Mouse (Mus musculus) liver, embryonic 12.5 days (tissue): ENCODE data around the gene Habp4. TPM values are rescaled to one million over a fixed set of nuclear protein-coding genes. Genes with fewer than 3 reads are reported as not detected.

ENCODE experiments used
- ATAC-seq: fragments of 200-750 bp; cut with Nextera tagmentation; 2 replicates; pipeline ENCODE4 v1.8.0; 2017; ENCODE audit warnings: moderate number of reproducible peaks, mild to moderate bottlenecking, moderate library complexity
- H3K27ac ChIP-seq: fragments of 300-500 bp; sonication (generic); 2 replicates; pipeline ENCODE4 v1.5.1; 2016; ENCODE audit warnings: mild to moderate bottlenecking
- H3K27me3 ChIP-seq: fragments of 300-500 bp; sonication (generic); replicated peaks from 2 replicates; pipeline ENCODE4 v1.6.1; 2016; ENCODE audit warnings: mild to moderate bottlenecking, moderate library complexity
- H3K36me3 ChIP-seq: fragments of 300-500 bp; sonication (generic); 2 replicates; pipeline ENCODE4 v1.6.1; 2016; ENCODE audit warnings: mild to moderate bottlenecking, moderate library complexity
- H3K4me1 ChIP-seq: fragments of 300-500 bp; sonication (generic); 2 replicates; pipeline ENCODE4 v1.6.1; 2016
- H3K4me2 ChIP-seq: fragments of 300-500 bp; sonication (generic); 2 replicates; pipeline ENCODE4 v1.6.1; 2016; ENCODE audit warnings: mild to moderate bottlenecking, moderate library complexity
- H3K4me3 ChIP-seq: fragments of 300-500 bp; sonication (generic); 2 replicates; pipeline ENCODE4 v1.5.1; 2016; ENCODE audit warnings: mild to moderate bottlenecking, moderate library complexity
- H3K9ac ChIP-seq: fragments of 300-500 bp; sonication (generic); 2 replicates; pipeline ENCODE4 v1.6.1; 2016; ENCODE audit warnings: mild to moderate bottlenecking, moderate library complexity
- H3K9me3 ChIP-seq: fragments of 300-500 bp; sonication (generic); replicated peaks from 2 replicates; pipeline ENCODE4 v1.6.1; 2016; ENCODE audit warnings: mild to moderate bottlenecking, moderate library complexity
- WGBS: fragments of 180-500 bp; shearing (Covaris S2); methylation state at CpG from one replicate; pipeline ENCODE4 v1.1.7; 2016; ENCODE audit not compliant: insufficient replicate concordance; 5-methylcytosine and 5-hydroxymethylcytosine counted together
- polyA plus RNA-seq: library from polyadenylated mRNA; unstranded; fragments of >200 nt; fragmentation: Nextera tagmentation; extraction: Ambion mirVana; gene quantifications from 2 replicates; pipeline ENCODE4 v1.2.1, GENCODE M21; 2016

The Habp4 gene
- polyA plus RNA-seq, 1 experiment from 2014 or later: 14.0 TPM

- Histone ChIP-seq H3K4me2 (no peak overlapping the region), H3K9me3 (no peaks in the 10 kb centered on the region), H3K9ac (no peak overlapping the region), H3K27me3 (no peaks in the 10 kb centered on the region), H3K27ac (no peak overlapping the region), H3K4me3 (no peak overlapping the region), H3K36me3 (no peaks in the 10 kb centered on the region), H3K4me1 (no peaks in the 10 kb centered on the region)
- no peak; the same call in 1 of the 2 replicates for ATAC-seq
- WGBS: 63% methylated on average over 4 of the region's 4 CpGs
Measured at GRCm38 (mm10) chr13:64180300-64180699, 18.7 kb downstream of the Habp4 start.

DNA sequence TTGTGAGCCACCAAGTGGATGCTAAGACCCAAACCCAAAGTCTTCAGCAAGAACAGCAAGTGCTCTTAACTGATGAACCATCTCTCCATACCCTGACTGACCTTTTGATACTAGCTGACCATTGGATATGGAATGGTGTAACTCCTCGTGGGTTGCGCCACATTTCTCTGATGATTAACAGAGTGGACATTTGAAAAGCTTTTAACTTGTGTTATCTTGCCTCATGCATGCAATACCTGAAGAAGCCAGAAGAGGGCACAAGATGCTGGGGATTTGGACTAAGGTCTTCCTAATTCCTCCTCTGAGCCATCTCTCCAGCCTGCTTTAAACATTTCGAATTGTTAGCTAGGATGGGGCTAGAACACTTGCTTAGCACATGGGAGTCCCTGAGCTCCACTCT is 19.3 kb downstream of the Habp4 start:
- Histone ChIP-seq H3K9me3 (no peaks in the 10 kb centered on the region), H3K27me3 (no peaks in the 10 kb centered on the region), H3K4me3 (no peak overlapping the region), H3K27ac (no peak overlapping the region), H3K4me2 (no peak overlapping the region), H3K36me3 (no peaks in the 10 kb centered on the region), H3K9ac (no peak overlapping the region), H3K4me1 (no peaks in the 10 kb centered on the region)
- WGBS: 71% methylated on average over 3 of the region's 3 CpGs
- peak; percentile 30; the same call in 1 of the 2 replicates for ATAC-seq

DNA sequence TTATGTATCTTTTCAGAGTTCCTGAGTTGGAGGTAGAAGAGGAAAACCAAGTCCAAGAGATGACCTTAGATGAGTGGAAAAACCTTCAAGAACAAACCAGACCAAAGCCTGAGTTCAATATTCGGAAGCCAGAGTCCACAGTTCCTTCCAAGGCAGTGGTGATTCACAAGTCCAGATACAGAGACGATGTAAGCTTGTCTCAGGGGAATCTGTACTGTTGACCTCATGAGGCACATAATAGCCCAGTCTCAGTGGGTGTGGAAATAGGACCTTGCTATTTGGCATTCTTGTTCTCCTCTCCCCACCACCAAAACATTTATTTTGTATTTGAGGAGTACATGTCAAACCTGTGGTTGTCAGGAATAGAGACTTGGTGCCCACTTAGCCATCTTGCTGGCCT is 20.5 kb downstream of the Habp4 start:
- Histone ChIP-seq H3K4me2 (no peak overlapping the region), H3K4me3 (no peak overlapping the region), H3K9ac (no peak overlapping the region), H3K27me3 (no peaks in the 10 kb centered on the region), H3K4me1 (no peaks in the 10 kb centered on the region), H3K36me3 (0 out of 2 replicates have a peak, but pooled peaks cover 4% of the 10 kb centered on the region), H3K9me3 (no peaks in the 10 kb centered on the region), H3K27ac (no peak overlapping the region)
- 66% methylated on average over 2 of the region's 2 CpGs for WGBS
- ATAC-seq: no peak

DNA sequence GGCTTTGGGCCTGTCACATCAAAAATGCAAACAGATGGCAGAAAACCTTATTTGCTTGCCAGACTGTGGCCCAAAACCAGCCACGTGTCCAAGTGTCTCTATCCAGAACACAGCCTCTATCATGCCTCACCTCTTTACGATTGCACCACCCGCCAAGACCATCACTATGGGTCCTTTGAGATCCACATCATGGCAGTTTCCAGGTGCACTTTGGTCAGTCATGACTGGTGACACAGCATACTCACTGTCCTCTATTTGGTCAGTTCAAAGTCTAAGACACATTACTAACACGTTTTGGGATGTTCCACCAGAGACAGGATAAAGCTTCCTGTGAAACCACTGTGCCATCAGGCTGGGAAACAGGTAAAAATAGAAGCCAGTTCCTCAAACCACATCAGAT is 22.0 kb downstream of the Habp4 start:
- Histone ChIP-seq H3K4me3 (no peak overlapping the region), H3K36me3 (0 out of 2 replicates have a peak, but pooled peaks cover 4% of the 10 kb centered on the region), H3K27ac (no peak overlapping the region), H3K4me1 (no peaks in the 10 kb centered on the region), H3K4me2 (no peak overlapping the region), H3K9ac (no peak overlapping the region), H3K27me3 (no peaks in the 10 kb centered on the region), H3K9me3 (no peaks in the 10 kb centered on the region)
- ATAC-seq: no peak
- 74% methylated on average over 4 of the region's 4 CpGs for WGBS

DNA sequence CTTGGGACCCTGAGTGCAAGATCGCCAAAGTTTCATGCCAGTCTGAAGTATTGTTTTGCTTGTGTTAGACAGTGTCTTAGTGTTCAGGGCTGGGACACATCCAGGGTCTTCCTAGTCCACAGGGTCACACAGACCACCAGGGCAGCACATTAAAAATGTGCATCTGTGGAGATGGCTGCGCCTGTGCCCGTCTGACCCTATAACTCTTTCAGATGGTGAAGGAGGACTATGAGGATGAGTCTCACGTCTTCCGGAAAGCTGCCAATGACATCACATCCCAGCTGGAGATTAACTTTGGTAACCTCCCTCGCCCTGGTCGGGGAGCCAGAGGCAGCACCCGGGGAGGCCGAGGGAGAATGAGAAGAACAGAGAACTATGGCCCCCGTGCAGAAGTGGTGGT is 22.7 kb downstream of the Habp4 start:
- no peak for ATAC-seq
- Histone ChIP-seq H3K4me3 (no peak overlapping the region), H3K4me2 (no peak overlapping the region), H3K4me1 (no peaks in the 10 kb centered on the region), H3K9ac (no peak overlapping the region), H3K36me3 (0 out of 2 replicates have a peak, but pooled peaks cover 4% of the 10 kb centered on the region), H3K27ac (no peak overlapping the region), H3K9me3 (no peaks in the 10 kb centered on the region), H3K27me3 (no peaks in the 10 kb centered on the region)
- WGBS: 80% methylated on average over 10 of the region's 10 CpGs

GRCm38 (mm10) chr13:64185176-64185575 is 23.6 kb downstream of the Habp4 start:
- Histone ChIP-seq H3K27me3 (no peaks in the 10 kb centered on the region), H3K4me2 (no peak overlapping the region), H3K27ac (no peak overlapping the region), H3K4me1 (no peaks in the 10 kb centered on the region), H3K9me3 (no peaks in the 10 kb centered on the region), H3K36me3 (0 out of 2 replicates have a peak, but pooled peaks cover 4% of the 10 kb centered on the region), H3K4me3 (no peak overlapping the region), H3K9ac (no peak overlapping the region)
- 72% methylated on average over 7 of the region's 7 CpGs for WGBS
- no peak for ATAC-seq

DNA sequence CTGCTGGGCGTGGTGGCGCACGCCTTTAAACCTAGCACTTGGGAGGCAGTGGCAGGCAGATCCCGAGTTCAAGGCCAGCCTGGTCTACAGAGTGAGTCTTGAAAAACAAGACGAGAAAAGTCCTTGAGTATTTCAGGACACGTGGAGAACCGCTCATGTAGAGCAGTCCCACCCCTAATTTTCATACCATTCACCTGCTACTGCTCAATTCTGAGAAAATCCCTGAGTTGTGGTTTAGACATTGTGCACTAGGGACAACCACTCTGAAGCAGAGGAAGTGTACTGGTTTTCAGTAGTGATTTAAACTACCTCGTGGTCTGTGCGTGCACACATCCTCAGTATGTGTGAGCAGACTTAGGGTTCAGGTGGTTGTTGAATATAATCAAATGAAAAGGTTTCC is 24.0 kb downstream of the Habp4 start:
- no peak overlapping the region for H3K27ac ChIP-seq
- H3K4me1 ChIP-seq: no peaks in the 10 kb centered on the region
- H3K4me3 ChIP-seq: no peak overlapping the region
- H3K36me3 ChIP-seq: 0 out of 2 replicates have a peak, but pooled peaks cover 4% of the 10 kb centered on the region
- no peak for ATAC-seq
- H3K9ac ChIP-seq: no peak overlapping the region
- H3K4me2 ChIP-seq: no peak overlapping the region
- H3K27me3 ChIP-seq: no peaks in the 10 kb centered on the region
- H3K9me3 ChIP-seq: no peaks in the 10 kb centered on the region
- WGBS: 79% methylated on average over 9 of the region's 9 CpGs

- H3K4me3 ChIP-seq: no peak overlapping the region
- ATAC-seq: no peak
- H3K36me3 ChIP-seq: 0 out of 2 replicates have a peak, but pooled peaks cover 4% of the 10 kb centered on the region
- WGBS: 69% methylated on average over 4 of the region's 4 CpGs
- H3K9me3 ChIP-seq: no peaks in the 10 kb centered on the region
- no peak overlapping the region for H3K9ac ChIP-seq
- no peak overlapping the region for H3K4me2 ChIP-seq
- H3K27ac ChIP-seq: no peak overlapping the region
- H3K27me3 ChIP-seq: no peaks in the 10 kb centered on the region
- no peaks in the 10 kb centered on the region for H3K4me1 ChIP-seq
Measured at GRCm38 (mm10) chr13:64186516-64186915, 24.9 kb downstream of the Habp4 start.

- no peak overlapping the region for H3K27ac ChIP-seq
- 0 out of 2 replicates have a peak, but pooled peaks cover 4% of the 10 kb centered on the region for H3K36me3 ChIP-seq
- no peak overlapping the region for H3K4me3 ChIP-seq
- no peaks in the 10 kb centered on the region for H3K27me3 ChIP-seq
- no peak overlapping the region for H3K4me2 ChIP-seq
- H3K9me3 ChIP-seq: no peaks in the 10 kb centered on the region
- no peaks in the 10 kb centered on the region for H3K4me1 ChIP-seq
- ATAC-seq: no peak
- no peak overlapping the region for H3K9ac ChIP-seq
Measured at GRCm38 (mm10) chr13:64187065-64187464, 25.4 kb downstream of the Habp4 start.

DNA sequence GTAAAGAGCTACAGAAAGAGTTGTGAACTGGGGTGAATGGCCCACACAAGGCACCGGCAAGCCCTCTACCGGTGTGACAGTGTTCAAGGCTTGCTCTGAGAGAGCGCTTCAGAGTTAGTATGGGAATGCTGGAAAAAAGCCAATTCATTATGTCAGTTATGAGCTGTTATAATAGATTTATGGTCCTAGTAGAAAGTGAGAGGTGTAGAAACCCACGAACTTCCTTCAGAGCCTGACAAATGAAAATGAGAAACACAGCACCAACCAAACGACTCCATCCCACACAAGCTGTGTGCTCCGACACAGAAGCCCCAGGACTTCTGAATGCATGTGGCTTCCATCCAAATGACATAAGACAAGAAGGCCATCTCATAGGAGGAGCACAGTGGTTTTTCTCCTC is 36.3 kb downstream of the Habp4 start:
- 83% methylated on average over 6 of the region's 6 CpGs for WGBS
- Histone ChIP-seq H3K9ac (no peak overlapping the region), H3K27me3 (no peaks in the 10 kb centered on the region), H3K27ac (no peak overlapping the region), H3K9me3 (no peaks in the 10 kb centered on the region), H3K4me3 (no peak overlapping the region), H3K4me1 (no peaks in the 10 kb centered on the region), H3K4me2 (no peak overlapping the region), H3K36me3 (peaks cover 10% of the 10 kb centered on the region; the same call in 1 of the 2 replicates)
- ATAC-seq: no peak

GRCm38 (mm10) chr13:64198310-64198709 is 36.7 kb downstream of the Habp4 start:
- H3K4me1 ChIP-seq: no peaks in the 10 kb centered on the region
- no peak for ATAC-seq
- no peaks in the 10 kb centered on the region for H3K9me3 ChIP-seq
- no peak overlapping the region for H3K4me2 ChIP-seq
- no peaks in the 10 kb centered on the region for H3K27me3 ChIP-seq
- H3K27ac ChIP-seq: no peak overlapping the region
- WGBS: 77% methylated on average over 4 of the region's 4 CpGs
- H3K4me3 ChIP-seq: no peak overlapping the region
- H3K36me3 ChIP-seq: peaks cover 10% of the 10 kb centered on the region; the same call in 1 of the 2 replicates
- no peak overlapping the region for H3K9ac ChIP-seq

GRCm38 (mm10) chr13:64200911-64201310 is 39.3 kb downstream of the Habp4 start:
- Histone ChIP-seq H3K36me3 (peaks cover 5% of the 10 kb centered on the region; the same call in 1 of the 2 replicates), H3K9ac (no peak overlapping the region), H3K27me3 (no peaks in the 10 kb centered on the region), H3K4me2 (no peak overlapping the region), H3K4me1 (no peaks in the 10 kb centered on the region), H3K4me3 (no peak overlapping the region), H3K27ac (no peak overlapping the region), H3K9me3 (no peaks in the 10 kb centered on the region)
- 48% methylated on average over 4 of the region's 4 CpGs for WGBS
- no peak for ATAC-seq

GRCm38 (mm10) chr13:64204726-64205125 is 43.1 kb downstream of the Habp4 start:
- Histone ChIP-seq H3K4me3 (no peak overlapping the region), H3K9ac (no peak overlapping the region), H3K27me3 (no peaks in the 10 kb centered on the region), H3K27ac (no peak overlapping the region), H3K4me1 (no peaks in the 10 kb centered on the region), H3K36me3 (peaks cover 3% of the 10 kb centered on the region; the same call in 1 of the 2 replicates), H3K9me3 (no peaks in the 10 kb centered on the region), H3K4me2 (no peak overlapping the region)
- ATAC-seq: no peak
- WGBS: 53% methylated on average over 2 of the region's 2 CpGs
